Mouse (Mus musculus): ENCODE data around the gene Zfp704. TPM values are rescaled to one million over a fixed set of nuclear protein-coding genes. Genes with fewer than 3 reads are reported as not detected.

Gene Zfp704
- polyA plus RNA-seq, 1 experiment from 2014 or later = 8.1 TPM

DNA sequence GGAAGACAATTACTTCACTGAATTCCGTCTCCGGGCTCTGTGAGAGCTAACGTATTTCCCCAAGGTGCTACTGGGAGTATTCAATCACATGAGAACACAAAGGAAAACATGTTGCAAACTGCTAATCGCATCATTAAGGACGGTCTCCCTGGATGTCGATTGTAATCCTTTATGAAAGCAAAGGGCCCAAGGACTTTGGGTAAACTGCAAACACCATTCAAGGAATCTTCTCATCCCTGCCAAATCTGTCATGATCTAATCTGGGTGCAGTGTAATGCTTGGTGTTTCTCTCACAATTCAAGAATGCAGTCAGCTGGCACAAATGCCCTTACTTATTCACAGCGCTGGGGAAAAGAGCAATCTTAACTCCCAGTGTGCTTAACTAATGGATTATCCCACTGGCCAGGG lies 96.2 kb downstream of the Zfp704 start:
- Histone ChIP-seq H3K9ac (ENCODE audit: low read length) (no peak overlapping the region), H3K36me3 (ENCODE audit: control insufficient read depth, insufficient read depth, low read length) (no peaks in the 10 kb centered on the region), H3K4me2 (ENCODE audit: low read depth, low read length, severe bottlenecking) (no peak overlapping the region), H3K9me3 (ENCODE audit: control insufficient read depth, low read length) (no peaks in the 10 kb centered on the region), H3K4me3 (ENCODE audit: low read depth, low read length) (no peak overlapping the region), H3K4me1 (replicated peaks; ENCODE audit: control insufficient read depth, insufficient read depth, low read length) (peaks cover 2% of the 10 kb centered on the region; the same call in 1 of the 2 replicates), H3K27me3 (ENCODE audit: control insufficient read depth, insufficient read depth, low read length) (peaks cover 42% of the 10 kb centered on the region), H3K27ac (ENCODE audit: low read depth, low read length) (no peak overlapping the region)
- peak; percentile 80 for ATAC-seq (replicated peaks; ENCODE audit: low FRiP score)
- 19% methylated on average over 7 of the region's 7 CpGs for WGBS
- DNase-seq (ENCODE audit: low spot score) = peak; percentile 50

DNA sequence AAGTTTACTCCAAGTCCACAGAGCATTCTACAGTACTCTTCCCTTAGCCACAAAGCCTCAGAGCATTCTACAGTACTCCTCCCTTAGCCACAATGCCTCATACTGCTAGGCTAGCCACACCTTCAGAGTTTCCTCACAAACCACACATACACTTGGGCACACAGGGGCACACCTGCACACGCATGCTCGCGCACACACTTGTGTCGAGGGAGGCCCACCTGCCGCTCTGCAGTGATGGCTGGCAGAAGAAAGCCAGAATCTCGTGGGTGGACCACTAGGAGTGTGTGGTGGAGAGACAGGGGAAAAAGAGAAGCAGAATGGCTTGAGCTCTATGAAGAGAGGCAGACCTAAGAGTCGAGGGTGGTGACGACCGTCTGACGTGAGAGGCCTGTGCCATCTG lies 97.7 kb downstream of the Zfp704 start:
- no peak for ATAC-seq (replicated peaks; ENCODE audit: low FRiP score)
- no peak overlapping the region for H3K4me2 ChIP-seq (ENCODE audit: low read depth, low read length, severe bottlenecking)

DNA sequence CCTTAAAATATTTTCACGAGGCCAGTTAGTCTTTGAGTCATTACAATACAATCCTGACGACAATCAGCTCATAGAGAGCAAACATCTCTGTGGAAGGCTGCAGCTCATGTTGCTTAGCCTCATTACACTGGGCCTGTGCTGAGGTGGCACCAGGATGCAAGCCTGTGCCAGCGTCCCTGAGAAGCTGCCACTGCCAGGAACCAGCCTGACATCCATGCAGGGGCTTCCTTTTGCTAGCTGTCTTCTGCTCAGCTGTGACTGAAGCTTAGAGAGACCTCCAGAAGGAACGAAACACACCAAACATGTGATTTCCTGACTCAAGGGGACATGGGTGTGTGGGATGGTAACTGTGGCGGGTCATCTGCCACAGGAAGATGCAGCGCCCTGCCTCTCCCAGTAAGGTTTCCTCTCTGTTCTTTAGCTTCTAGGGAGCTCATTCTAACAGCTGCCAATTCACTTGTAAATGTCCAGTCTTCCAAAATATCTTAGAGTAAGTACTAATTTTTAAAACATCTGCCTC lies 104.1 kb downstream of the Zfp704 start:
- Histone ChIP-seq H3K4me3 (ENCODE audit: low read depth, low read length) (no peak overlapping the region), H3K4me2 (ENCODE audit: low read depth, low read length, severe bottlenecking) (no peak overlapping the region), H3K27ac (ENCODE audit: low read depth, low read length) (no peak overlapping the region), H3K36me3 (ENCODE audit: control insufficient read depth, insufficient read depth, low read length) (no peaks in the 10 kb centered on the region), H3K27me3 (ENCODE audit: control insufficient read depth, insufficient read depth, low read length) (peaks cover 2% of the 10 kb centered on the region; the same call in 1 of the 2 replicates), H3K4me1 (replicated peaks; ENCODE audit: control insufficient read depth, insufficient read depth, low read length) (no peaks in the 10 kb centered on the region), H3K9me3 (ENCODE audit: control insufficient read depth, low read length) (no peaks in the 10 kb centered on the region), H3K9ac (ENCODE audit: low read length) (no peak overlapping the region)
- ATAC-seq (replicated peaks; ENCODE audit: low FRiP score) (no peak), DNase-seq (ENCODE audit: low spot score) (peak; percentile 48)
- WGBS = 82% methylated on average over 6 of the region's 6 CpGs

More for the DNA sequence above, 97.7 kb downstream of the Zfp704 start:
- Histone ChIP-seq H3K36me3 (ENCODE audit: control insufficient read depth, insufficient read depth, low read length) (no peaks in the 10 kb centered on the region), H3K27ac (ENCODE audit: low read depth, low read length) (no peak overlapping the region), H3K4me1 (replicated peaks; ENCODE audit: control insufficient read depth, insufficient read depth, low read length) (peaks cover 2% of the 10 kb centered on the region; the same call in 1 of the 2 replicates), H3K27me3 (ENCODE audit: control insufficient read depth, insufficient read depth, low read length) (peaks cover 29% of the 10 kb centered on the region), H3K4me3 (ENCODE audit: low read depth, low read length) (no peak overlapping the region), H3K9ac (ENCODE audit: low read length) (no peak overlapping the region), H3K9me3 (ENCODE audit: control insufficient read depth, low read length) (no peaks in the 10 kb centered on the region)
- DNase-seq (ENCODE audit: low spot score) = peak; percentile 42
- WGBS = 93% methylated on average over 10 of the region's 10 CpGs

DNA sequence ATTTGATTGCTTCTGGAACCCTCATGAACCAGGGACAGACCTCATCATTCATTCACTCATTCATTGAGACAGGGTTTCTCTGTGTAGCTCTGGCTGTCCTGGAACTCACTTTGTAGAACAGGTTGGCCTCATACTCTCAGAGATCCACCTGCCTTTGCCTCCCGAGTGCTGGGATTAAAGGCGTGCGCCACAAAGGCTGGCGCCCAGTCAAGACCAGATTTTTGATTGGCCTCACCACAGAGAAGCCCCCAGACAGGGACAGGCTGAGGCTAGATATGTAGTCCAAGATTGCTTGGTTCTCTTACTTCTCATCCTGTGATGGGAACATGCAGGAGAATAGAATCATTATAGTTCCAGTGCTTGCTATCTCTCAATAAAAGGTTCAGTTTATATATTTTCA lies 105.5 kb downstream of the Zfp704 start:
- ATAC-seq (replicated peaks; ENCODE audit: low FRiP score) (no peak), DNase-seq (ENCODE audit: low spot score) (no peak)
- H3K27me3 ChIP-seq (ENCODE audit: control insufficient read depth, insufficient read depth, low read length) = peaks cover 2% of the 10 kb centered on the region; the same call in 1 of the 2 replicates
- H3K9me3 ChIP-seq (ENCODE audit: control insufficient read depth, low read length) = no peaks in the 10 kb centered on the region
- H3K4me3 ChIP-seq (ENCODE audit: low read depth, low read length) = no peak overlapping the region
- 93% methylated on average over 4 of the region's 4 CpGs for WGBS
- H3K4me2 ChIP-seq (ENCODE audit: low read depth, low read length, severe bottlenecking) = no peak overlapping the region
- H3K9ac ChIP-seq (ENCODE audit: low read length) = no peak overlapping the region
- no peak overlapping the region for H3K27ac ChIP-seq (ENCODE audit: low read depth, low read length)
- H3K36me3 ChIP-seq (ENCODE audit: control insufficient read depth, insufficient read depth, low read length) = no peaks in the 10 kb centered on the region
- H3K4me1 ChIP-seq (replicated peaks; ENCODE audit: control insufficient read depth, insufficient read depth, low read length) = peaks cover 4% of the 10 kb centered on the region; the same call in 1 of the 2 replicates

DNA sequence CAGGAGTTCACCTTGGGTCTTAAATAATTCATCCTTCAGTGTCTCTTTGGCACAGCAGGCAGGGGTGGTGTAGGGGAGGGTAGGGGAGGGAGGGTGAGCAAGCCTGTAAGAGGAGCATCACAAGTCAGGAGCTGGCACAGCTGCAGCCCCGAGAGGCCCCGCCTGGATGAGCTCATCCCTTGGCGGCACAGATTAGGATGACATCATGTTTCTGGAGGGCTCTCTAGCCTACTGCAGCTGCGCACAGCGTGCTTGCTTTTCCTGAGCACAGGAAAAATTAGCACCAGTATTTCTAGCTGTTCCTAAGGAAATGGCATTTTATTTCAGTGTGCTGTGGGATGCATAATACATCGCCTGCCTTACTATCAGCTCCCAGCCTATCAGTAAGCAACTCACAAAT lies 109.2 kb downstream of the Zfp704 start:
- no peak overlapping the region for H3K9ac ChIP-seq (ENCODE audit: low read length)
- ATAC-seq (replicated peaks; ENCODE audit: low FRiP score) = peak; percentile 97
- no peaks in the 10 kb centered on the region for H3K9me3 ChIP-seq (ENCODE audit: control insufficient read depth, low read length)
- 13% methylated on average over 6 of the region's 6 CpGs for WGBS
- peak; percentile 85 for DNase-seq (ENCODE audit: low spot score)
- no peaks in the 10 kb centered on the region for H3K27me3 ChIP-seq (ENCODE audit: control insufficient read depth, insufficient read depth, low read length)
- no peaks in the 10 kb centered on the region for H3K36me3 ChIP-seq (ENCODE audit: control insufficient read depth, insufficient read depth, low read length)
- no peak overlapping the region for H3K4me2 ChIP-seq (ENCODE audit: low read depth, low read length, severe bottlenecking)
- H3K4me1 ChIP-seq (replicated peaks; ENCODE audit: control insufficient read depth, insufficient read depth, low read length) = peaks cover 4% of the 10 kb centered on the region; the same call in 1 of the 2 replicates
- H3K4me3 ChIP-seq (ENCODE audit: low read depth, low read length) = no peak overlapping the region
- H3K27ac ChIP-seq (ENCODE audit: low read depth, low read length) = no peak overlapping the region

DNA sequence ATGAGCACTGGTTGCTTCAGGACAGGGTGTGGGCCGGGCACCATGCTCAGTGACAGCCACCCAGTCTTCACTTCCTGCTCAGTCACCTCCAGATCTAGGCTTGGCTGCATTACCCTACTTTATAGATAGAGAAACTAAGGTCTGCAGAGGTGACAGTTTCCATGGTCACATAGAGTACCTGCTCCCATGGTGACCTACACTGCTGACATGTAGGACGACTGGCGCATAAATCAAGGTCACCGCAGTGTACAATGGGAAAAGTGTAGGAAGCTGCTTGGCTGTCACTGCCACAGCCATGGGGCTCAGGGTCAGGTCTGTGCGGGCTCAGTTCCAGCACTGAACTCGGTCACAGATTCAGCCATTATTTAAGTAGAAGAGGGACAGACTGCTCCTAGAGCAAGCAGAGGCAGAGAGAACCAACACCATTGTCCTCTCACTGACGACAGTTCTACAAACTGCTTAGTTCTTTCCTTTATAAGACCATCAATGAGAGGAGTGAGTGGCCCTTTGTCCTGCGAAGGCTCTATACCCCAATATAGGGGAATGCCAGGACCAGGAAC lies 109.8 kb downstream of the Zfp704 start:
- Histone ChIP-seq H3K4me3 (ENCODE audit: low read depth, low read length) (no peak overlapping the region), H3K4me1 (replicated peaks; ENCODE audit: control insufficient read depth, insufficient read depth, low read length) (peaks cover 4% of the 10 kb centered on the region; the same call in 1 of the 2 replicates), H3K4me2 (ENCODE audit: low read depth, low read length, severe bottlenecking) (0 out of 2 replicates have a peak overlapping the region, but pooled peaks have one; percentile 2), H3K27me3 (ENCODE audit: control insufficient read depth, insufficient read depth, low read length) (no peaks in the 10 kb centered on the region), H3K9me3 (ENCODE audit: control insufficient read depth, low read length) (no peaks in the 10 kb centered on the region), H3K27ac (ENCODE audit: low read depth, low read length) (no peak overlapping the region), H3K36me3 (ENCODE audit: control insufficient read depth, insufficient read depth, low read length) (no peaks in the 10 kb centered on the region), H3K9ac (ENCODE audit: low read length) (no peak overlapping the region)
- DNase-seq (ENCODE audit: low spot score) = peak; percentile 51
- 63% methylated on average over 8 of the region's 8 CpGs for WGBS
- peak; percentile 78 for ATAC-seq (replicated peaks; ENCODE audit: low FRiP score)

DNA sequence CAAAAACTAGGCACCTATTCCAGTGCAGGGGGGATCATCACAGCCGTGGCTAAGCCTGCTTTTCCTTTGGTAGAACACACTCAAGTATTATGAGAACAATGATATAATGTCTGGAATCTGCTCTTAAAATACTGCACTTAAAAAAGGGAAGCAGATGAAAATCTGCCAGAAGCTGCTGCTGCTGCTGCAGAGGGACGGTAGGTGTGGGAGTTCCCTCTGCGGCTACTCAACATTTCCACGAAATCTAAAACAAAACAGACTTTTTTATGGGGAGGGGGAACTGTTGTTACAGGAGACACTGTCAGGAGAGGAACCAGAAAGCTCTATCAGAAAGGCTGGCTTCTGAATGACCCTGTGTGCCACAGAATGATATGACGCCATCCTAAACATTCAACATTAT lies 110.4 kb downstream of the Zfp704 start:
- no peak overlapping the region for H3K4me3 ChIP-seq (ENCODE audit: low read depth, low read length)
- DNase-seq (ENCODE audit: low spot score) = no peak
- H3K9ac ChIP-seq (ENCODE audit: low read length) = no peak overlapping the region
- no peak overlapping the region for H3K4me2 ChIP-seq (ENCODE audit: low read depth, low read length, severe bottlenecking)
- no peak overlapping the region for H3K27ac ChIP-seq (ENCODE audit: low read depth, low read length)
- peaks cover 4% of the 10 kb centered on the region; the same call in 1 of the 2 replicates for H3K4me1 ChIP-seq (replicated peaks; ENCODE audit: control insufficient read depth, insufficient read depth, low read length)
- no peaks in the 10 kb centered on the region for H3K9me3 ChIP-seq (ENCODE audit: control insufficient read depth, low read length)
- H3K36me3 ChIP-seq (ENCODE audit: control insufficient read depth, insufficient read depth, low read length) = no peaks in the 10 kb centered on the region
- H3K27me3 ChIP-seq (ENCODE audit: control insufficient read depth, insufficient read depth, low read length) = no peaks in the 10 kb centered on the region
- ATAC-seq (replicated peaks; ENCODE audit: low FRiP score) = no peak
- WGBS = 77% methylated on average over 5 of the region's 5 CpGs

DNA sequence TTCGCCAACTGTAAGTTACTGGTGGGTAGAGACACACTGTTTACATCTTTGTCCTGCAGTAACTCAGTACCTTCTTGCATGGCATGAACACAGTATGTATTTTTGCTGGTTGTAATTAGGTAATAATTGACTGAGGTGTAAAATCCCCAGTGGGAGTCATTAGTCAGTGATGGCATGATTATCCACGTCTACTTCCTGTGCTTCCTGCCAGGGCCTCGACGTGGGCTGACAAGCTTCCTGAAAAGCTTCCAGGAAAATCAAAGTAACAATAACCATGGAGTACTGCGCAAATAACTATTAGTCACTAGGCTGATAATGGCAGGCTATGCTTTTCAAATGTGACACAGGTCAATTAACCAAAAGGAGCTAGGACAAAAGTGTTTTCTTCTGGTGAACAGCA lies 112.6 kb downstream of the Zfp704 start:
- Histone ChIP-seq H3K4me1 (replicated peaks; ENCODE audit: control insufficient read depth, insufficient read depth, low read length) (peaks cover 4% of the 10 kb centered on the region; the same call in 1 of the 2 replicates), H3K27ac (ENCODE audit: low read depth, low read length) (no peak overlapping the region), H3K4me3 (ENCODE audit: low read depth, low read length) (no peak overlapping the region), H3K9ac (ENCODE audit: low read length) (no peak overlapping the region), H3K27me3 (ENCODE audit: control insufficient read depth, insufficient read depth, low read length) (no peaks in the 10 kb centered on the region), H3K36me3 (ENCODE audit: control insufficient read depth, insufficient read depth, low read length) (no peaks in the 10 kb centered on the region), H3K4me2 (ENCODE audit: low read depth, low read length, severe bottlenecking) (no peak overlapping the region), H3K9me3 (ENCODE audit: control insufficient read depth, low read length) (no peaks in the 10 kb centered on the region)
- 56% methylated on average over 5 of the region's 5 CpGs for WGBS
- DNase-seq (ENCODE audit: low spot score) (peak; percentile 23), ATAC-seq (replicated peaks; ENCODE audit: low FRiP score) (no peak)

DNA sequence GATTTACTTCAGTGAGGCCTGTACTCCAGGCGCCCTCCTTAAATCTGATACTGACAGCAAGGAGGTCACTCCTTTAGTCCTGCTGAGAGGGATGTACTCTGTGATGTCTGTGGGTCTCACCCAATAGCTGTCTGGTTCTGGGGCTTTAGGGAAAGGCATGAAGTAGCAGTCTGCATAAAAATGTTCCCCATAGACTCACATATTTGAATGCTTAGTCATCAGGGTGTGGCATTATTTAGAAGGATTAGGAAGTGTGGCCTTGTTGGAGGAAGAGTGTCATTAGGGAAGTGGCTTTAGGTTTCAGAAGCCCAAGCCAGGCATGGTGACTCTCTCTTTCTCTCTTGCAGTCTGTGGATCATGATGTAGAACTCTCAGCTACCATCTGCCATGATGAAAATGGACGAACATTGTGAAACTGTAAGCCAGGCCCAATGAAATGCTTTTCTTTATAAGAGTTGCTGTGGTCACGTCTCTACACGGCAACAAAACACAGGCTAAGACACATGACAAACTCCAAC lies 118.1 kb downstream of the Zfp704 start:
- DNase-seq (ENCODE audit: low spot score) (no peak), ATAC-seq (replicated peaks; ENCODE audit: low FRiP score) (no peak)
- Histone ChIP-seq H3K4me2 (ENCODE audit: low read depth, low read length, severe bottlenecking) (no peak overlapping the region), H3K36me3 (ENCODE audit: control insufficient read depth, insufficient read depth, low read length) (no peaks in the 10 kb centered on the region), H3K27ac (ENCODE audit: low read depth, low read length) (no peak overlapping the region), H3K4me1 (replicated peaks; ENCODE audit: control insufficient read depth, insufficient read depth, low read length) (no peaks in the 10 kb centered on the region), H3K27me3 (ENCODE audit: control insufficient read depth, insufficient read depth, low read length) (no peaks in the 10 kb centered on the region), H3K4me3 (ENCODE audit: low read depth, low read length) (no peak overlapping the region), H3K9ac (ENCODE audit: low read length) (no peak overlapping the region), H3K9me3 (ENCODE audit: control insufficient read depth, low read length) (no peaks in the 10 kb centered on the region)
- WGBS = 73% methylated on average over 4 of the region's 4 CpGs
